Mouse (Mus musculus) left cerebral cortex, adult 18-20 months (tissue): Measurements from ENCODE around the gene Prickle4. TPM values are rescaled to one million over a fixed set of nuclear protein-coding genes. Genes with fewer than 3 reads are reported as not detected.
A peak's percentile ranks its signal among the peaks of the same experiment; 100 is the strongest.

Experiments used
- DNase-seq, 2 experiments: peaks; one replicate each; pipeline ENCODE4 v3.0.0; 2021 to 2022; ENCODE audit warnings: low spot score in 2 of 2, mixed read lengths in 1 of 2
- total RNA-seq, 2 experiments: library from RNA; stranded (reverse); gene quantifications; 2 replicates each; pipeline ENCODE4 v1.2.3; 2021

Prickle4 gene
- total RNA-seq, 2 experiments from 2014 or later: 2.5 to 4.5 TPM

GRCm38 (mm10) chr17:47707961-47708360 lies 13.4 kb upstream of the Prickle4 start:
- no peak for DNase-seq

- DNase-seq: no peak
Measured at GRCm38 (mm10) chr17:47706196-47706595, 11.7 kb upstream of the Prickle4 start.

- DNase-seq: no peak
Measured at GRCm38 (mm10) chr17:47704692-47705091, 10.2 kb upstream of the Prickle4 start.

DNA sequence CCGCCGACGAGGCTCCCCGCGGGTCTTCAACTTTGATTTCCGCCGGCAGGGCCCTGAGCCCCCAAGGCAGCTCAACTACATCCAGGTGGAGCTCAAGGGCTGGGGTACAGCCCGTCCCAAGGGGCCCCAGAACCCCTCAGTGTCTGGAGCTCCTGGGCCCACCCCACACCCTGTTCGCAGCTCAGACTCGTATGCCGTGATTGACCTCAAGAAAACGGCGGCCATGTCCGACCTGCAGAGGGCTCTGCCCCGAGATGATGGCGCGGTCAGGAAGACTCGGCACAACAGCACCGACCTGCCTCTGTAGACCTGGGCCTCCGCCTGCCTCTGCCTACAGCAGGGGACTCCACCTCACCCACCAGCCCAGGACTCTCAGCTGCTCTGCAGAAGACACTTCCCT lies 9.0 kb upstream of the Prickle4 start:
- no peak for DNase-seq

DNA sequence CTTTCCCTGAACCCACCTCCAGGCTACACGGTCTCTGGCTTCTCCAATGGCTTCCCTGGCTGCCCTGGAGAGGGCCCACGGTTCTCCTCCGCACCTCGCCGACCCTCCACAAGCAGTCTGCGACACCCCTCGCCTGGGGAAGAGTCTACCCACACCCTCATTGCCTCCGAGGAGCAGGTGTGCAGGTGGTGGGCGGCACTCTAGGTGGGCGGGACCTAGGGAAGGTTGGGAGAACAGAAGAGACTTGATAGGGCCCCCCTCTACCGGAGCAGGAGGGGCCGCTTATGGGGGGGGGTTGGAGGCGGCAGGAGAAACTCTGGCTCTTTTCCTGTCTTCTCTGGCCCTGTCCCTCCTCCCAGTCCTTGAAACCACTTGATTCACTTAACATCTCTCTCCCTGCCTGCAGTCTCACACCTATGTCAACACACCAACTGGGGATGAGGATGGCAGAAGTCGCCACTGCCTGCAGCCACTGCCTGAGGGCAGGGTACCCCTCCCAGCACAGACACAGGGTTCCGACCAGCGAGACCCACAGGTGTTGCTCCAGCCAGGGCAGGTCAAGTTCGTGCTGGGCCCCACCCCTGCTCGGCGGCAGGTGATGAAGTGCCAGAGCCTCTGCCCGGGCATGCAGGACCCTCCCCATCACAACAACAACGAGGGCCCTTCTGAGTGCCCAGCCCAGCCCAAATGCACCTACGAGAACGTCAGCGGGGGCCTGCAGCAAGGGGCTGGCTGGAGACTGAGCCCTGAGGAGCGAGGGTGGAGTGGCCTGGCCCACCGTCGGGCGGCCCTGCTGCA lies 8.2 kb upstream of the Prickle4 start:
- DNase-seq: no peak

DNA sequence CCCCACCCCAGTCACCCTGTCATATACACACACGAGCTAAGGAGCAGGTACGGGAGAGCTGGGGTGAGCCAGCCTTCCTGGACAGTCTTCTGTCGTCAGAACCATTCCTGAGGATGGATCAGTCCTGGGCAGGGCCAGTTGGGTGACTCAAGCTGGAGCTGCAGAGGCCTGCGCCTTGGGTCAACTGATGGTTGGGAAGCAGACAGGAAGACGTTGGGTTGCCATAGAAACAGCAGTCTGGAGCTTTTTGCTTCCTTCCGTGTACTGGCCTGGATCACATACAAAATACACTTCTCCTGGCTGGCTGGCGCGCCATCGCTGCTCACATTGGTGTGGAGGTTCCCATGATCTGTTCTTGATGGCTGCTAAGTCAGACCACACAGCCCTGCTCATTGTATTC lies 7.3 kb upstream of the Prickle4 start:
- no peak for DNase-seq

DNA sequence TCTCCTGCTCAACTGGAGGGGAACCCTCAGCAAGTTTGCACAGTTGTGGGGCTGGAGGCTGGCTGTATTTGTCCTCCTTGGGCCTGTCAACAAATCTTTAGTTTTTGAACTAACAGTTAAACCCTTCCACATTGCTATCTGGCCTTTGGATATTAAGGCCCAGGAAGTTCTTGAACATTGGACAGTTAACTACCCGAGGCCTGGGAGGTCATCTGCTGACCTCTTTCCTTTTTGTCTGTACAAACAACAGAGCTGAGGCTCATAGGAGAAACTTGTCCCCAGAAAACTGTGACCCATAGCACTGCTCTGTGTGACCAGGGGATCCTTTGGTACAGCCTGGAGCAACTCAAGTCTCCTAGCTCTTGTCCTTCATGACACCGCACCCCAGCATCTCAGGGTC lies 4.5 kb upstream of the Prickle4 start:
- DNase-seq: no peak

DNA sequence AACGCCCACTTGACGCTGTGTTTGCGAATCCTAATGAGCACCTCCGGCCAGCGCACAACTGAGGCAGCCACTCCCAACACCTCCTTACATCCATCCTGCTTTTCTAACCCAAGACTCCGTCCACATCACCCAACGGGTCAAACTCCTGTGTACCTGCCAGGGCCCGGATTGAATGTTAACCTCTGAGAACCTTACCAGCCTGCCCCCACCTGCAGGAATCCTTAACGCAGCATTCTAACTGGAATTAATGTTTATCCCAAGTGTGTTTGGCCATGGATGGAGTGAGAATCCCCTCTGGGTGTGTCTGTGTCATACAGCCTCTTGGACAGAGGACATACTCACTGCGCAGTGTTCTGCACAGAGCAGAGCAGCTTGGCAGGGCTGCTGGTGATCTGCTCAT lies 3.6 kb upstream of the Prickle4 start:
- no peak for DNase-seq

DNA sequence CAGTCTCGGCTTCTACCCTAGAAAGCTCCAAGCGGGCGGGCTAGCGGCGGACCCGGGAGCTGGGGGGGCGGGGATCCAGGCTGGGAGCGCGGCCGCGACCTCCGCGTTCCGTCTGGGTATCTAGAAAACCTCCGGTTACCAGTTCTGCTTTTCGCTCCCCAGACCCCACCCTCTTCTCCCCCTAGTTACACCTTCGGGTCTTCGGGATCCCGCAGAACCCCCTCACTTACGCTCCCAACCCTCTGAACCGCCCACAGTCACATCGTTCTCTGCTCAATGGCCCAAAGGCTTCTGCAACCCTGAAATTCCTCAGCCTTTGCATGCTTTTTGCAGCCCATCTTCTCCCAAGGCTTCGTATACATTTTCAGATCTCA lies 788 bp upstream of the Prickle4 start:
- DNase-seq: no peak

- no peak for DNase-seq
Measured at GRCm38 (mm10) chr17:47694442-47694502, 264 bp downstream of the Prickle4 start, which contains the start of gene Gm21981. Gene Gm21981, minus strand, starts transcription at chr17:47694455.

DNA sequence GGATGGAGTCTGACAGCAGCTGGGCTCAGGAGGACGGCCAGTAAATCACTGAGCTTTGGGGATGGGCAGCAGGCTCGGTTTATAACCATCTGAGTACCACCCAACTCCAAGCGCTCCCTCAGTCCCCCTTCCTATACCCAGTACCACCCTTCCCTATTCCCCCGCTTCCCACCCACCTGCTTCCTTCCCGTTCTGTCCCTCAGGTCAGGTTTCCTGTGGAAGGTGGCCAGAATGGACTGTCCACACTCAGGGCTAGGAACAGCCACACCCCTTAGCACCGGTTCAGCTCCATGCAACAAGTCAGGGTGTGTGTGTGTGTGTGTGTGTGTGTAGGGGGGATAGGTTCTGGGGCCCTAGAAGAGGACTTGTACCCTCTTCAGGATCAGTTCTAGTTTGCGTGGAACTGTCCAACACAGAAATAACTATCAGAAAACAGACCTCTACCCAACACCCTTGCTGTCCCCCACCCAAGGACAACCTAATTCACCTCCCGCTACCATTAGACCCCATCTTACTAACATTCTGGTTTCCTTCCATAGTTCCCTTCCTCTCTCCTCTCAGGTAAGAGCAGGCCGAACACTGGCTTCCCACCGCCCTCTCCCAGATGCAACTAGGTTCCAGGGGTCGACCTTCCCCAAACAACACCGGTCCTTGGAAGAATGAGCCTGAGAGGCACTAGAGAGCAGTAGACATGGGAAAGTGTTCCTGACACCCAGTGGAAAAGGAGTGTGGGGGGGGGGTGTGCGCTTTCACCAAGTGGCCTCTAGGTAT lies 680 bp downstream of the Prickle4 start:
- no peak for DNase-seq

GRCm38 (mm10) chr17:47691650-47692049 lies 2.9 kb downstream of the Prickle4 start:
- no peak for DNase-seq

DNA sequence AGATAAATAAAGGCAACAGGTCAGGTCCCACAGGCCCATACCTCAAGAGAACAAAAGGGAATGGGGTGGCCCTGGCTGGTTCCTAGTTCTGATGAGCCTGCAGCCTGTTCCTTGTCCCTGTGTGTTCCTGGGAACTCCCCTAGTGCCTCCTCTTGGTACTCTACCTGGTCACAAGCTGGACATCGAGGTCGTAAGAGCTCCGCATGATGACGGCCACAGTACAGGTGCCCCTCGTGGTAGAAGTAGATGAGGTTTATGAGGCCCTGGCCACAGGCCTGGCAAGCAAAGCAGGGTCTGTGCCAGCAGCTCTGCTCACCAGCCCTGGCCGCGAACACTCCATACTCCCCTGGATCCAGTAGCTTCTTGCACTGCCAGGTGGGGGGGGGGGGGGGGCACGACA lies 4.6 kb downstream of the Prickle4 start:
- DNase-seq: no peak

DNA sequence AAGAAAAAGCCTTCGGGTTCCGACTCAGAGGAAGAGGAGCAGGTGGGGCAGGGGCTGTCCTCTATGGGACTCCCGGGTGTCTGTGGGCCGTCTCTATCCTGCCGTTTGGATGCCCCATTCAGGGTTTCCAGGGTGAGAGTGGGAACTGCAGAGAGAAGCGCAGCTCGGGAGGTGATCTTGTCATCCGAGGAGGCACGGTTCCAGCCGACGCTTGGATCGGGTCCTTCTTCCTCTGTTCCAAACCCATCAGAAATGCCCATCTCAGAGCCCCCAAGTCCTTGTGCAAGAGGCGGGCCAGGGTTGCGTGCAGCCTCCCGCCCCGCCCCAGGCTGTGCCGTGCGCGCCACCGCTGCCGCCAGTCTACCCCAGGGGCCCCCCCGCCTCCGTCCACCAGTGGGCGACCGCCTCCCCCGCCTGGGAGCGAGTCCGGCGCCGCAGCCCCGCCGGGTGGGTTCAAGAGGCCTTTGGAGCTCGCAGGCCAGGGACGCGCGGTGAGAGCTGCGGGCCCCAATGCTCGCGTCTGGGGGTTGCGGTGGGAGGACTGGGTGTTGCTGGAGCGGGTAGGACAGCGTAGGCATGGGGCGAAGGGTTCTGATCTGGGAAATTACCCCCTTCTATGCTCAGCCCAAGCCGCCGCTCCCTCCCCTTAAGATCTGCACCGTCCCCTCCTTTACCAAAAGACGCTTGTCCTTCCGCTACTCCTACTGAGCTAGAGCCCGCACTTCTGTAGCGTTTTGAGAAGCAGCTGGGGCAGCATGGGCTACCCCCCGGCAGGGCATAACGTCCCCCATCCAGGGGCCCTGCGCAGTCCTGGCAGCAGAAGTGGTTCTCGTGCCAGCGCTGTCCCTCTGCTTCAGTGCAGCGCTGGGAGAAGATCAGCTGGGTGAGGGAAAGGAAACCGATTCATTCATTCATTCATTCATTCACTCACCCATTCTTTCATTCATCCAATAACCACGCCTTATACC lies 5.6 kb downstream of the Prickle4 start, which contains the start of gene Frs3:
Gene Frs3 (plus strand): TSS at position 423 of the 968 bp plus-strand sequence.
- peak; percentile 73 to 84 for DNase-seq

GRCm38 (mm10) chr17:47688344-47688607 lies 6.3 kb downstream of the Prickle4 start, which contains the start of gene Tomm6:
Gene Tomm6, minus strand, starts transcription at chr17:47688386.
- no peak for DNase-seq

- DNase-seq: peak; percentile 98
Measured at GRCm38 (mm10) chr17:47687409-47688343, 6.9 kb downstream of the Prickle4 start.

- no peak for DNase-seq
Measured at GRCm38 (mm10) chr17:47682836-47683235, 11.7 kb downstream of the Prickle4 start.

- DNase-seq: no peak
Measured at GRCm38 (mm10) chr17:47678702-47679101, 15.8 kb downstream of the Prickle4 start.

GRCm38 (mm10) chr17:47678238-47678637 lies 16.3 kb downstream of the Prickle4 start:
- no peak for DNase-seq

GRCm38 (mm10) chr17:47676581-47676980 lies 18.0 kb downstream of the Prickle4 start:
- peak; percentile 76 to 82 for DNase-seq
